Mouse (Mus musculus) left cerebral cortex, postnatal 10 days (tissue): ENCODE data around the gene Gm20521. TPM values are rescaled to one million over a fixed set of nuclear protein-coding genes. Genes with fewer than 3 reads are reported as not detected.

Source experiments
- DNase-seq, 2 experiments: peaks; one replicate each; pipeline ENCODE4 v3.0.0; 2021 to 2022; ENCODE audit warnings: low spot score in 2 of 2, mixed read lengths in 1 of 2; ENCODE audit errors: extremely low spot score in 1 of 2
- intact Hi-C: fragments of 180-260 bp; cut with DNase I; formaldehyde crosslinking; loops from one replicate; pipeline ENCODE4 v1.15.1; 2025
- total RNA-seq, 2 experiments: library from RNA; stranded (reverse); gene quantifications; 2 replicates each; pipeline ENCODE4 v1.2.3; 2021

Gene Gm20521
- total RNA-seq, 2 experiments from 2014 or later = 1.9 TPM; not detected in 1

DNA sequence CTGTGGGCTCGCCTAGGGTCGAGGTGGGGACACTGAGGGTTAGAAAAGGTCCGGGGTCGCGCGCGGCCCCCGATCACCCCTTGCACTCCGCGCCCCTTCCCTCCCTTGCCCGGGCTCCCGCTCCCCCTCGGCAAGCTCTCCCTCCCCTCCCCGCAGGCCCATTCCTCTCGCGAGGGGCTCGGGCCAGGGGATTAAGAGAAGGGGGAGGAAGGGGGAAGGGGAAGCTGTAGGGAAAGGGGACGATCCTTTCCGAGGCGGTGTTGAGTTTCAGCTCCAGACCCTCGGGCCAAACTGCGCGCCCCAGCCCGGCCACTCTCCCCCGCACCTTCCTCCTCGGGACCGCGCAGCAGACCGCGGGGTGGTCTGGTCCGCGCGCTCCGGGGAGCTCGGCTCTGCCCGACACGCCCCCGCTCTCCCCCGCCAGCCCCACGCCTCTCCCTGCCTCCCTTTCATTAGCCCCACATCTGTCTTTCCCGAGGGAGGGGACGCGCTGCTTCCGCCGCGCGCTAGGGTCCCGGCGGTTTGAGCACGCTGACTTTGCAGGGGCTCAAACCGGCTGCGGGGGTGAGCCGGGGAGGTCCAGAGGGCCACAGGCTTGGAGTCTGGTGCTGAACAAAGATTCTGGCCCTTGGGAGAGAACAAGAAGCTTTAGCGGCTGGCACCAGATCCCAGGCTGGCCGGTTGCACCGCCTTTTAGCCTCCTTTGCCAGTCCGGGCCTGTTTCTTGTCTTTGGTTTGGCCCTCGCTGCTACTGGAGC lies 43.3 kb downstream of the Gm20521 start:
- peak in 1 of 2 experiments; percentile 80 for DNase-seq
- intact Hi-C loops = no loop called here

DNA sequence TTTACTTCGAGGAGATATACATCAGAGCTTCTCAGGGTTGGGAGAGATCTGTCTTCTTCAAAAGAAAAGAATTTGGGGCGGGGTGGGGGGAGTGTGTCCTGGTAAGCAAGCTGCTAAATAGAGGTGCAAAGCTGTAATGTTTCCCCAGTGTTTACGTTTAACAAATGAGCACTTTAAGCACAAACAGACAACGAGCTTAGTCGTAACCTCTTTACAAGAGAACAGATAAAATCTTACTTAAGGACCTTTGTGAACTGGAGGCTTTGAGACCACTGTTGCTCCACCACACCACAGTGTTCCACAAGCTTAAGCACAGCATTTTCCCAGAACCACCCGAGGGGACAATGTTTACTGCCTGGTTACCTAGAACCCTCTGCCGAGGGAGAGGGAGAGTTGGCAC lies 44.1 kb downstream of the Gm20521 start:
- intact Hi-C loops = no loop called here
- DNase-seq = no peak

DNA sequence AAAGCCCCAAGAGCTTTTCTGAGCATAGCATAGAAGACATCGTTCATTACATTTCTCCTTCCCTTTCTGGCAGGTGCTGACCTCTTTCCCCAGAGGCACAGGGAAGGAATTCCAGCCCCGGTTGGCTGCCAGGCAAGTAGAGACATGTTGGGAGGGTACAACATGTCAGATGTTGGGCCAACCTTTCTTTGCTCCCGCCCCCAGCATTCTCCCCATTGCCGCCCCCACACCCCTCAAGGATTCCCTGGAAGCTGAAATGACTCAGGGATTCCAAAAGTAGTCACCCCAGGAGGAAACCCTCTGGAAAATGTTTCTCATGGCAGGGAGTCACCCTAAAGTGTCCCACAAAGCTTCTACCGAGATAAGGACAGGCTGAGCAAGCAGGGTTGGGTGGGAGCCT lies 46.6 kb downstream of the Gm20521 start:
- intact Hi-C loops = no loop called here
- no peak for DNase-seq

DNA sequence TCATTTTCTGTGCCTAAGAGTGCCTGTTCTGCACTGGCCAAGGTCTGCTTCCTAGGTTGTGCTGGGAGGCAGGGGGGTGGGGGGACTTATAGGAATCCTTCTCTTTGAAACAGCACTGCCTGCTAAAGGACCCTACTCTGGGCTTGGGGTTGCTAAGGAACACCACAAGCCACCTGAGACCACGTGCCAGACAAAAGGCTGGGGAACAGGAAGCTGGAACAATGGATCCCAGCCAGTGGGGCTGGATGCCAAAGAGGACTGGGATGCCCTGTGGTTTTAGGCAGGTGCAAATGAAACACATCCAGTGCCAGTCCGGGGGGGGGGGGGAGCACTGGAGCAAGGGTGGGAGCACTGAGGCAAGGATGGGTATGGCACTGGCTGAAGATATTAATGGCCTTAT lies 47.2 kb downstream of the Gm20521 start:
- peak in 1 of 2 experiments; percentile 62 for DNase-seq

DNA sequence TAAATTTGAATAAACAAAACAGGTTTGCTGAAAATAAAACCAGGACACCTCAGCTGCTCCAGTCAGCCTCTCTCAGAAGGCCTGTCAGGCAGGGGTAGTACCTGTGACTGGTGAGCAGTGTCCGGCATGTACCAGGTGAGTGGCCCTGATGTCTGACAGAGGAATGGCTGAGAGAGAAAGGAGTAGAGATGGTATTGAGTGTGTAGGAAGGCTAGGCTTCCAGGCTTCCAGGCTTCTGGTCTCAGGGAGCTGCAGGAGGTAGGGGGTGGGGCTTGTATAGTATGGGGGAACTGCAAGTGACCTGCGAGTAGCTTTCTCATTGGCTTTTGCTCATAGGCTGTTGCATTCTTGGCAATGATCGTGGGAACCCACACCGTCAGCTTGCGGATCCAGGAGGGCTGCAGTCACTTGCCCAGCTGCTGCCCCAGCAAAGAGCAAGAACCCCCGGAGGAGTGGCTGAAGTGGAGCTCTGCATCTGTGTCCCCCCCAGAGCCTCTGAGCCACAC lies 49.5 kb downstream of the Gm20521 start, which contains the start of gene Il25:
Gene Il25 (plus strand): TSS at position 51 of the 506 bp plus-strand sequence.
- intact Hi-C loops = no loop called here
- no peak for DNase-seq

More for the DNA sequence above, 47.2 kb downstream of the Gm20521 start:
- intact Hi-C loops = no loop called here

DNA sequence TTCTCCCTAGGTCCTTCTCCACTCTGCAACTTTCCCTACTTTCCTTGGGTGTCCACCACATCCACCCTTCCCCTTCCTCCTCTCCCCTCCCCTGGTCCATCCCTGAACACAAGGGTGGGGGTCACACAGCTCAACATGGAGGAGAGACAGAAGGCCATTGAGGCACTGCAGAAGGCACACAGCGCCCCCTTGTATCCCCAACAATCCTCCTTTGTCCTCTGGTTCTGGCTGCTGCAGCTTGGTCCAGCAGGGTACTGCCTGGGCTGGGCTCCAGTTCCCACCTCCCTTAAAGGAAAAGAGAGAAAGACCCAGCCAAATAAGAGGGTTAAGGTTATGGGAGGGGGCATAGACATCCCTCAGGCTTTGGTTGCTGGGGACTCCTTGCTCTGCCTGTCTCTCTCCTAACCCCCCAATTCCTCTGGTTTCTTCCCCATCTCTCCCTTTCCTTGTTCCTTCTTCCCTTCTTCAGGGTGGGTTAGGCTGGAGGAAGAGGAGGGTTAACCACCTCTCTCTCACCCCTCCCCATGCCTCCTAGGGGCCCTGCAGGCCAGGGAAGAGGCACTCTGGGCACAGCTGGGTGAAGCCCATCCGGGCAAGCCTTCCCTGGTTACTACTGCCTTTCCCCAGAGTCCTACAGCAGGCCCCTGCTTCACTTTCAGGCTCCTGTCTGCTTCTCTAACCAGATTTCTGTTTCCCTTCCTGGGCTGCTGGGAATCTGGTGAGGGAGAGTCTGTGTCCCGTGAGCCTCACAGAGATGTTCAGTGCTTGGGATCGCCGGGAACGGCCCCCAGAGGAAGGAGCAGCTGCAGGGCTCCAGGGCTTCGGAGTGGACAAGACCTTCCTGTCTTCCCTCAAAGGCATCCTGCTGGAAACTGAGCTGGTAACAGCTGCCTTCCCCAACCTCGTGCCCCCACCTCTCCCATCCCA lies 52.9 kb downstream of the Gm20521 start, which contains the start of gene Cmtm5:
Gene Cmtm5 (plus strand): TSS at position 358 of the 927 bp plus-strand sequence.
- intact Hi-C loops = loop anchor here (2.0 kb wide), 1 partner anchor 35 kb away; no protein-coding TSS in a partner anchor
- peak; percentile 66 to 77 for DNase-seq

DNA sequence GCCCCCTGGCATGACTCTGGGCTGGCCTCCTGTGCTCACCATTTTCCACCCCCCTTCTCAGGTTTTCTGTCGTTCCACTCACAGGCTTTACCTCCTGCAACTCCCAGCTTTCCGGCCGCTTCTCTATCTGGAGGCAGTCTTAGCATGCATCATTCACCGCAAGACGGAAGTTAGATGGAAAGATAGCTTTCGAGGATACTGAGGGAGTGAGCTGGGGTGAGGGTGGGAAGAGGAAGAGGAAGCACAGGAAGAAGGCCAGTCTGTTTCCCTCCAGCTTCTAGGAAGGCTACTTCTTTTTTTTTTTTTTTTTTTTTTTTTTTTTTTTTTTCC lies 53.6 kb downstream of the Gm20521 start:
- intact Hi-C loops = loop anchor here (2.0 kb wide), 1 partner anchor 36 kb away; no protein-coding TSS in a partner anchor
- no peak for DNase-seq

DNA sequence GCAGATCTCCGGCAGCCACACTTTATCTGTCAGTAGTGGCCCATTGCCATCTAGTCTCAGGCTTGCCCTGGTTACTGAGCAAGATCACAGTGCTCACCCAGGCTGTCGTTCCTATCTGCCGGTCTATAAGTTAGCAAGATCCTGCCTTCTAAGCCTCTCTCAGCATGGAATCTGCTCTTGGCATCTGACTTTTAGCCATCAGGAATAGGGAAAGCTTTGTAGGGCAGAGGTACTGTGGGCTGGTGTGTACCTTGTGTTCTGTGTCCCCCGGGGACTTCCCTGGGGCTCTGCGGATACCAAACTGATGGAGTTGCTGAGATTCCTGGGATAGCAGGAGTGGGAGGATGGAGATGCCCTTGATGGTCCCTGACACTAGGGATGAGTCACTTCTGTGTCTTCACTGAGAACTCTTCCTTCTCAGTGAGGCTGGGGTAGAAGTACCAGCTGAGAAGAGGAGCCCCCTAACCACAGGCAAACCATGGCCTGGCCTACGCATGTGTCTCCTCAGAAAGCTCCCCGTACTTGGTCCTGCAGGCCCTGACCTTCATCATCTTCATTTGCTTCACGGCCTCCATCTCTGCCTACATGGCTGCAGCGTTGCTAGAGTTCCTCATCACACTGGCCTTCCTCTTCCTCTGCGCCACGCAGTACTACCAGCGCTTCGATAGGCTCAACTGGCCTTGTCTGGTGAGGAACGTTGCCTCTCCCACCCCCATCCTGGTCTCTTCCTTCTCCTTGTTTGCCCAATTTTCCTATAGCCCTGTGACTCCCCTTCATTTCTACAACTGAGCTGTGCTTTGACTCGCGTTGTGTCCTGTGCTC lies 54.3 kb downstream of the Gm20521 start:
- no peak for DNase-seq
- intact Hi-C loops = loop anchor here (2.0 kb wide), 1 partner anchor 37 kb away; no protein-coding TSS in a partner anchor

DNA sequence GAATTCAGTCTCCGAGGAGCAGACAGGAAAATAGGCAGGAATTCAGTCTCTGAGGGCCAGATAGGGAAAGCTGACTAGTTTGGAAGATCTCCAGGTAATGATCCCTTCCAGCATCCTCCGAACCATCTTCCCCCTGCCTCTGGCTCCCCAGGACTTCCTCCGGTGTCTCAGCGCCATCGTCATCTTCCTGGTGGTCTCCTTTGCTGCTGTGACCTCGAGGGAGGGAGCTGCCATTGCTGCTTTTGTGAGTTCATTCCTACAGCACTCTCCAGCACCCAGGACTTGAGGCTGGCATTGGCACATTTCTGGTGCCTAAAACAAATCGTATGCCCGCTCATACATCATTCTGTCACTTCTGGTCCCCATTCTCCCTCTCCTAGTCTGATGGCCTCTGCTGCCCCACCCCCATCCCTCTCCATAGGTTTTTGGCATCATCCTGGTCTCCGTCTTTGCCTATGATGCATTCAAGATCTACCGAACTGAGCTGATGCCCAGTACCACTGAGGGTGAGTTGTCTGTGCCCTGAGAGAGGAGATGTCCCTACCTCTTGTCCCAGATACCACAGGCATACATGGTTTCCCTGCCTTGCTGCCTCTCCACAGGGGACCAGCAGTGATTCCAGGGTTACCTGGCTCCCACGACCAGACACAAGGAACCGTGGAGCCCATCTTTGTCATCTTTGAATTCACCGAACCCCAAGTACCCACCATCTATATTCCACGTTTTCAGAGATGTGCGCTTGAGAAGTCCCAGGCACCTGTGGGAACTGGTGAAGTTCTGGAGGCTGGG lies 55.4 kb downstream of the Gm20521 start:
- intact Hi-C loops = no loop called here
- no peak for DNase-seq

DNA sequence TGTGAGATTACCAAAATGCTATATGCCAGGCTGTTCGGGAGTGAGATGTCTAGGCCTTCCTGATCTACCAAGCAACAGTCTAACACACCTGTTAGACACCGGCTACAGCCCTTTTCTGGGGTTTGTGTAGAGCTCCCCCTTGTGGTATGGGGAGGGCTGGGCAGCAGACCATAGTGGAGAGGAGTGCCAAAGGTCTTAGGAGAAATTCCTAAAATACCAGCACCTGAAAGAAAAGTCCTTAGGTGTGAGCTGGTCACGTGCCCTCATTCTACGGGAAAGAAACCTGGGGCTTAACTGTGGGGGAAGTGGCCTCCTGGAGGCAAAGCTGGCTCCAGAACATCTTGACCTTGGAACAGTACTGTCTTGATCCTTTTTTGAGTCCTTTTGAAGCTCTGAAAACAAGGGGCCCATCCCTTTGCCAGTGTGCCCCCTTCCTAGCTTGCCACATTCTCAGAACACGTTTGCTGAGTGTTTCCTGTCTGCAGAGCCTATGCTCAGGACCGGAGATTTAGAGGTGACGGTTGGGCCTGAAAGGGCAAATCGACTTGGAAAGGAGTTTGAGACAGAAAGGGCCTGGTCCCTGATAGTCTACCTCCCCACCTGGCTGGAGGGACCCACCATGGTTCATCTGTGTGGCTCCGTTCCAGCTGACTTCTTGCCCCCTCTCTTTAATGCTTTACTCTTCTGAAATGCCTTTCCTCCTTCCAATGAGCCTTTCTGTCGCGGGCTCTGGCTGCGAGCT lies 56.4 kb downstream of the Gm20521 start:
- DNase-seq = peak; percentile 25 to 56
- intact Hi-C loops = no loop called here

DNA sequence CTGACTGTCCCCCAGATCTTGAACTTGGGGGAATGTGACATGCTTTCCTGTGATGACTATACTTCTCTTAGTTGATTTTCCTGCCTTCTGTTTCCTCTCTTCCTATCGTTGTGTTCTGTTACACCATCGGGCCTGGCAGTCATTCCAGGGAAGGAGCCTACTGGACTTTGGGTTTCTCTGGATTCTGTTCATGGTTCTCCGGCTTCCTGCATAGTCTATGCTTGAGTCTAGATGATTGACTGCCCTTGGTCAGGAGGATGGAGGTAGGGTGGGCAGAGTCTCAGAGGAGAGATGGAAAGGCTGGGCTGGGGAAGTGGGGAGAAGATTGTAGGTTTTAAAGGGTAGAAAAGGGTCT lies 56.9 kb downstream of the Gm20521 start:
- intact Hi-C loops = no loop called here
- DNase-seq = no peak

DNA sequence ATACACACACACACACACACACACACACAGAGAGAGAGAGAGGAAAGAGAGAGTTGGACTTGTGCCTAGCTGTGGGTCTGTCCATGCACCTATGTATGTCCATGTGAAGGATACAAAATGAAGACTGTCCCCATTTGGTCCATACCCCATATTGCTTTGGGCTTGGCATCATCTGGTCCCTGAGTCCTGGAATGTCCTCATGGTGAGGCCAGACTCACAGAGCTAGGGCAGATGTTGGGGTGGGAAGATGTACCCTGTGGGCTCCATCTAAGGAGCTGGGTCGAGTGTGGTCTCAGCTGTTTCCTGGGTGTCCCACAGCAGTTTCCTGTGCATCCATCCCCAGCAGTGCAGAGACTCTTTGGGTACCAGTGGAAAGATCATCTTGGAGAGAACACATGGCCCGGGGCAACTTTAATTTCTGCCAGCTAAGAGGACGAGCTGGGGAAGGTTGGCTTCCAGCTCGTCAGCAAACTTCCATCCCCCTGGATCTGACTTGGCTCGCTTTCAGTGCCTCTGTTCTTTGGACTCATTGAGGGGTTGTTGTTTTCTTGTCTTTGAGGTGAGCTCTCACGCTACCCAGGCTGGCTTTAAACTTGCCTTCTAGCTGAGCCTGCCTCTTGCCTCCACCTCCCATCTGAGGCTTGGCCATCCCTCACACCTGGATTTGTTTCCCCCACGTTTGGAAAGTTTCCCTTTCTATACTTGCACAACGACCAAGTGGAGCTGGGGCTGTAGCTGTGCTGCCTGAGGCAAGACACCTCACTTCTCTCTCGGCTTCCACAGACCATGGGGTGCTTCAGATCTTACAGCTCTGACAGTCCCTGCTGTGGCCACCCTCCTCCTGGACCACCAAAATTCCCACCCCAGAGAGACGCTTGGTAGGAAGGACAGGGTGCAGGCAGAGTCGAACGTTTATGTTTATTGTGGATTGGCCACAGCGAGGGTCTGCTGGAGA lies 58.1 kb downstream of the Gm20521 start:
- intact Hi-C loops = no loop called here
- no peak for DNase-seq

DNA sequence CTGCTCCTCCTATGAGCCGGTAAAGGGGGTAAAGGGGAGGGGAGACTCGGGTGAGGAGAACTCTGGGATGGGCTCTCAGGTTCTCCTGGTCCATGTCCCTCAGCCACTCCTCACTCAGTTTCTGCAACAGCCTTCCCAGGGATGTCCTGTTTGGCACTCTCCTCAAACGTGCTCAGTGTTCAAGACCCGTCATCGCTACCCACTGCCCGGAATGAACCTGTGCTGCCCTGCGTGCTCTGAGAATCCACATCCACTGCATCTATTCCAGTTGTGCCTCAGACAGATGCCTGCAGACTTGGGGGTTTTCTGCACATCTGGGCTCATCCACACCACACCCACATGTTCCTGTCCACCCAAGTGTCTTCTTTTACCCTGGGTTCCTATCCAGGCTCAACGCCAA lies 59.2 kb downstream of the Gm20521 start:
- intact Hi-C loops = no loop called here
- DNase-seq = no peak

DNA sequence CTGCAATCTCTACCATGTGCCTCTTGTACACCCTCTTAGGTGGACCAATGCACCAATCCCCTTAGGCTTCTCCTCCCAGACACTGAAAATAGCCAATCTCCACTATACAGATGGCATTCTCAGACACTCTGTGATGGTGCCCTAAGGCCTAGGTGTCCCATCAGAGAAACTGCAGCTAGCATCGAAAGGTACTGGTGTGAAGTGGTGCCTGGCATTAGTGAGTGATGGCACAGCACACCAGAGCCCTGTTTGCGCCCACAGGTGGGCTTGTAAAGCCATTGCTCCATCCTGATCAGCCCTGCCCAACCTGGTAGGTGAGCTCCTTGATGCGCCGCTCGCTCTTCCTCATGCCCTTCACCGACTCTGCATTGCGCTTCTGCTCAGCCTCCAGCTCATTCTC lies 60.7 kb downstream of the Gm20521 start:
- intact Hi-C loops = no loop called here

DNA sequence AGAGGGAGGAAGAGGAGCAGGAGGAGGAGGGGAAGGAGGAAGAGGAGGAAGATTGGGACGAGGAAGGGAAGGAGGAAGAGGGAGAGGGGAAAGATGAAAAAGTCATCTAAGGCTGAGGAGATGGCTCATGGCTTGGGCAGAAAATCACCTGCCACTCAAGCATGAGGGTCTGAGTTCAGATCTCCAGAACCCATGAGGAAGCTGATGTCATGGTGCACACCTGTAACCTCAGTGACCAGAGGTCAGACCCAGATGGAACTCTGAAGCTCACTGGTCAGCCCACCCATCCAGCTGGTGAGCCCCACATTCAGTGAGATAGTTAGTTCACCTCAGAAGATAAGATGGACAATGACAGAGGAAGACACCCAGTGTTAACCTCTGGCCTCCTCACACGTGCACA lies 61.7 kb downstream of the Gm20521 start:
- intact Hi-C loops = no loop called here
- no peak for DNase-seq

More for the DNA sequence above, 60.7 kb downstream of the Gm20521 start:
- DNase-seq = no peak

DNA sequence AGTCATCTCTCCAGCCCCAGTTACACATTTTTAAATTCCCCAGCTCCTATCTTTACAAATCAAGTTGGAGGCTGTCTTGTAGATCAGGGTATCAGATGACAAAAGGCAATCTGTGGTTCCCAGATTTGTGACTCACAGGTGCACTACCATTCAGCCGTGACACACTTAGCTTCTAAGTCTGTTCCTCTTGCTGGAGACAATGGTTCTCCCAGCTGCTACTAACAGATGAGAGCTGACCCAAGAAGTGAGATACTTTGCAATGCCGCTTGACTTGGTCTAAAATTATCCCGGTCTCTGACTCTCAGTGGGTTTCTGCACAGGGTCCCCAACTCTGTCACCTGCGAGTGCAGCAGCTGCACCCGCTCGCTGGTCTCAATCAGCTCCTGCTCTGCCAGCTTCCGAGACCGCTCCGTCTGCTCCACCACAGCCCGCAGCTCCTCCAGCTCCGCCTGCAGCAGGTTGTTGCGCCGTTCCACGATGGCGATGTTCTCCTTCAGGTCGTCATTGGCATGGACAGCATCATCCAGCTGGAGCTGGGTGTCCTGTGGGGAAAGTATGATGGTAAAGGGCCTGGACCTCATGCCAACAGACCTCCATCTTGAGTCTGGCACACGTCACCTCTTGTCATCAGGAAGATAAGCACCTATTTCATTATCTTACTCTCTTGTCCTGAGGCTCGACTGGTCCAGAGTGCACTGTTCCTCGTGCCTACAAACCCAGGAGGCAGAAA lies 62.9 kb downstream of the Gm20521 start:
- intact Hi-C loops = no loop called here

More for the DNA sequence above, 62.9 kb downstream of the Gm20521 start:
- DNase-seq = no peak
